Mouse (Mus musculus) left cerebral cortex, adult 2 months (tissue): ENCODE data around the gene Slc41a1. TPM values are rescaled to one million over a fixed set of nuclear protein-coding genes. Genes with fewer than 3 reads are reported as not detected.
"Not testable (repeated sequence)": the region's sequence is repeated elsewhere in the genome, so short reads cannot be mapped to it uniquely, and the experiment has no call there.

ENCODE experiments used
- DNase-seq, 2 experiments: peaks; one replicate each; pipeline ENCODE4 v3.0.0; 2021 to 2022; ENCODE audit warnings: low spot score in 2 of 2, mixed read lengths in 1 of 2; ENCODE audit errors: extremely low spot score in 1 of 2
- H3K27ac ChIP-seq: fragments of 200-600 bp; 2 replicates; pipeline ENCODE4 v1.8.1; 2022
- H3K4me3 ChIP-seq: fragments of 200-600 bp; 2 replicates; pipeline ENCODE4 v1.8.1; 2022
- CTCF ChIP-seq: fragments of 200-600 bp; IDR thresholded peaks from 2 replicates; pipeline ENCODE4 v1.8.1; 2022; ENCODE audit warnings: antibody characterized with exemption, mild to moderate bottlenecking, moderate library complexity
- intact Hi-C: fragments of 180-260 bp; cut with DNase I; formaldehyde crosslinking; loops from one replicate; pipeline ENCODE4 v1.15.1; 2025
- total RNA-seq, 2 experiments: library from RNA; stranded (reverse); gene quantifications; 2 replicates each; pipeline ENCODE4 v1.2.3; 2021

Gene Slc41a1
- total RNA-seq, 2 experiments from 2014 or later: 42.6 to 46.8 TPM

DNA sequence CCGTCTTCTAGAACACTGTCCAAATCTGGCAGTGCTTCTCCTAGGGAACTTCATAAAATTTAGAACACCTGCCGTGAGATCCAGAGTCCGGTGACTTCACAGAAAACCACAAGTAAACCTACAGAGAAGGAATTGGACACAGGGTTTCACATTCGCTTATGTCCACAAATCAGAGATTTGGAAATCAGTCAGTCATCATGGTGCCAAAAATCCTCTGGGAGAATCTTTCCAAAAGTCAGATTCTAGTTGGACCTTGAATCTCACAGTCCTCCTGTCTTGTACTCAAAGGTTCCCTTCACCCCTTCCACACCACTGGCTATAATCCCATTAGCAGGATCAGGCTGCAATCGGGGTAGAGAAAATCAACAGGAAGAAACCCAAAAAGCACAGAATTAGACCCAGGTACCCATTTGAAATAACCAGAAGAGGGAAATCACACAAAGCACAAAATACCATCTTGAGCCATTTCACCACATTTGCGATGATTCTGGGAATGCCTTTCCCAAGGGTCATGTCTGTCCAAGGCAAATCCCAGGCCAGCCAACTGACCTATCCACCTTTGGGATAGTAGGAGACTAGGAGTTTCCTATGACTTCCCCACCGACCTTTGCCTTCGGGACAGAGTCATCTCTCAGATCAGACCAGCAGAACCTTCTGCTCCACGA lies 14.5 kb upstream of the Slc41a1 start:
- H3K27ac ChIP-seq: no peak overlapping the region
- no peak for TF ChIP-seq CTCF
- DNase-seq: no peak
- no peak overlapping the region for H3K4me3 ChIP-seq
- intact Hi-C loops: no loop called here

DNA sequence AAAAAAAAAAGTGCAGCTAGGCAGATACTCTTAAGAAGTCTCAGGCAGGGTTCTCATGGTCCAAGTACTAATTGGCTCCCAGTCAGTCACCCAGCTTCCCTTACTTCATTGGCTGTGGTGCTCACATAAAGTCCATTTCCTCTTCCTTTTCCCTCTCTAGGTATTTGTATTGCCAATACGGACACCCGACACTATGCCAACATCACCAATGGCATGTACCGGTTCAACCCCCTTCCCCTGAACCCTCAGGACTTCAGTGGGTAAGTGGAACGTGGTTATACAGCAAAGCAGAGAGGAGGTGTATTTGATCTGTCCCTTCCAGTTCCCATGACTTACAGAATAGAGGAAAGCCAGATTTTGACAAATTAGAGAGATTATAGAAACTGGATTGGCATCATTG lies 13.6 kb upstream of the Slc41a1 start:
- no peak for TF ChIP-seq CTCF
- no peak overlapping the region for H3K27ac ChIP-seq
- intact Hi-C loops: no loop called here
- DNase-seq: no peak
- H3K4me3 ChIP-seq: no peak overlapping the region

DNA sequence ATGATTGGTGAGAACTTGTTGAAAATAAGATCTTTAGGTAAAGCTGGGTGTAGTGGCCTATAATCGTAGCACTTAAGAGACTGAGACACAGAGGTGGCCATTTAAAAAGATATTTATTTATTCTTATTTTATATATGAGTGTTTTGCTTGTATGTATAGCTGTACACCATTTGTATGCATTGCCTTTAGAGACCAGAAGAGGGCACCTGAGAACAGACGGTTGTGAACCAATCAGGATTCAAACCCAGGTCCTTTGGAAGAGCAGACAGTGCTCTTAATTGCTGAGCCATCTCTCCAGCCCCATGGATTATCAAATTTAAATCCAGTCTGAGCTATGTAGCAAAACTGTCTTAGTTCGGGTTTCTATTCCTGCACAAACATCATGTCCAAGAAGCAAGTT lies 13.1 kb upstream of the Slc41a1 start:
- no peak overlapping the region for H3K4me3 ChIP-seq
- intact Hi-C loops: no loop called here
- TF ChIP-seq CTCF: peak; percentile 20
- no peak for DNase-seq
- no peak overlapping the region for H3K27ac ChIP-seq

DNA sequence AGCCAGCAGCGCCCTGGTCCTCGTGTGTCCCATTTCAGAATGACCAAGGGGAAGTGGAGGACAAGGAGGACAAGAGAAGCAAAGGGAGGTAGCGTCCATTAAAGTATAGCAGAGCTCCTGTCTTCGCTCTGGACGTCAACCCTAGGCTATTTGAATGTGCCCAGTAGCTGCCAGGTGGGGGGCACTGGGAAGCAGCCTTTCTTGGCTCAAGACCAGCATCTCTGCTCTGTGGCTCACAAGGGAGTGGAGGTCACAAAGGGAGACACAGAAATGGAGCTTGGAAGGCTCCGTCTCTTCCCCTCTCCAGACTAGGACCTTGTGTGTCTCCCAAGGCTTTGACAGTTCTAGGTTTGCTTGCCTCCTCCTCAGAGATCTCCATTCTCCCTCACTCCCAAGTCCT lies 10.4 kb upstream of the Slc41a1 start:
- Histone ChIP-seq H3K27ac (no peak overlapping the region), H3K4me3 (no peak overlapping the region)
- intact Hi-C loops: no loop called here
- TF ChIP-seq CTCF: no peak
- DNase-seq: no peak

GRCm38 (mm10) chr1:131820353-131820752 lies 6.9 kb upstream of the Slc41a1 start:
- H3K4me3 ChIP-seq, DNase-seq, intact Hi-C loops: not testable (repeated sequence)
- H3K27ac ChIP-seq: peak overlapping the region; percentile 32; the same call in 1 of the 2 replicates

- no peak overlapping the region for H3K27ac ChIP-seq
- no peak for TF ChIP-seq CTCF
- intact Hi-C loops: no loop called here
- DNase-seq: no peak
- H3K4me3 ChIP-seq: no peak overlapping the region
Measured at GRCm38 (mm10) chr1:131820887-131821328, 6.4 kb upstream of the Slc41a1 start.

GRCm38 (mm10) chr1:131822292-131822691 lies 5.0 kb upstream of the Slc41a1 start:
- intact Hi-C loops: no loop called here
- Histone ChIP-seq H3K27ac (no peak overlapping the region), H3K4me3 (no peak overlapping the region)
- DNase-seq: no peak
- no peak for TF ChIP-seq CTCF

DNA sequence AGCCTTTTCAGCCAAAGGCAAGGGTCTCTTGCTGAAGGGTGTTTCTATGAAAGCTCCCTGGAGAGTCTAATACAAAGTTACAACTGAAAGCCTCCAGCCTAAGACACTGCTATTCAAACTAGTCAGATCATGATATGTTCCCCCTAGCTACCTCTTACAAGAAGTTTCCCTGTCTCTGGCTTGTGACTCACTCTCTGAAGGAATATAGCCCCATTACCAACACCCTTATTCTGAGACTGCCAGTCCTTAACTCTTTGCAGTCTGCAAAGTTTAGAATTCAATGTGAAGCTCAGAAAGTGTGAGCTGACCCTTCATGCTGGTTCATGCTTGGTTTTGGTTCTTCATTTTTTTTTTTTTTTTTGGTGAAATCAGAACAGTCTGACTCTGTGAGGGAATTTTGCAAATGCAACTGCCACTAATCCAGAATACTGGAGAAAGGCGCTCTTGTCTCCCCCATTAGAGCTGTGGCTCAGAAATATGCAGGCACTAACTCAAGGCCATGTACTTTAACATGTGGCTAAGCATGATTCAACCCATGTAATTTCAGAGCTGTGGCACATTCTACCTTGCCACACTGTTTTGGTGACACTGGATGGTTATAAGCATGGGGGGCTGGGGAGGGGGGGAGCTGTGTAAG lies 4.3 kb upstream of the Slc41a1 start:
- intact Hi-C loops: loop anchor here (1.0 kb wide), 1 partner anchor 52 kb away; no protein-coding TSS in a partner anchor
- H3K27ac ChIP-seq: no peak overlapping the region
- DNase-seq: no peak
- TF ChIP-seq CTCF: no peak
- no peak overlapping the region for H3K4me3 ChIP-seq

GRCm38 (mm10) chr1:131823563-131823962 lies 3.7 kb upstream of the Slc41a1 start:
- Histone ChIP-seq H3K27ac (no peak overlapping the region), H3K4me3 (no peak overlapping the region)
- intact Hi-C loops: loop anchor here (1.0 kb wide), 1 partner anchor 52 kb away; no protein-coding TSS in a partner anchor
- TF ChIP-seq CTCF: no peak
- DNase-seq: no peak

DNA sequence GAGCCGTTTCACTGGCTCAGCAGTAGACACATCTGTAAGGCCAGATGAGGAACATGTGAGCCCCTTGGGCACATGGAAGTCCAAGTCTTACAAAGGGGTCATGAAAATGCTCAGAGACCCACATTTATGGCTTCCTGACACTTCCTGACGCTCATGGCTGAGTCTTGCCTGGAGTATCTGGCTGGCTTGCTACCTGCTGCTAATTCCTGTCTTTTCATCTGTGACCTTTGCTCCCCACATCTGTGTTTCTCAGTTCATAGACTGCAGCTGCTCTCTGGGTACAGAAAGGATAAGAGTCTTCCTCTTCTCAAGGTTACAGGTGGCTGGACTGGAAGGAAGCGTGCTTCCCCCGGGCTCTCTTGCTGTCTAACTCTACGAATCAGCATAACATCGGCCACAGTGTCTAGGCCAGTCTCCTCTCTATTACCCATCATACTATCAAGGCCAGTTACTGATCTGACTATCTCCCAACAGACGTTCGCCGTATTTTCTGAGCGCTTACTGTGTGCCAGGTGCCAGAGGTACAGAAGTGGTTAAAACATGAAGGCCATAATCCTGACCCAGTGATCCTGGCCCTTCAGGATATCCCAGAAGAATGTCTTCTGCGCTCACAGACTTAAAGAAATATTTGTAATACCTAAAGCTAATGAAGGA lies 2.6 kb upstream of the Slc41a1 start:
- no peak for DNase-seq
- H3K4me3 ChIP-seq: no peak overlapping the region
- H3K27ac ChIP-seq: no peak overlapping the region
- intact Hi-C loops: no loop called here
- TF ChIP-seq CTCF: no peak

GRCm38 (mm10) chr1:131827787-131828258 lies 530 bp downstream of the Slc41a1 start:
- Histone ChIP-seq H3K27ac (peak overlapping the region; percentile 94), H3K4me3 (peak overlapping the region; percentile 87)
- intact Hi-C loops: loop anchor here (1.0 kb wide), 1 partner anchor 82 kb away; the partner anchor contains the start of gene Nucks1
- DNase-seq: peak; percentile 93
- no peak for TF ChIP-seq CTCF
